Mouse (Mus musculus) ES-E14 (cell line): Measurements from ENCODE around the gene Gdpd5. TPM values are rescaled to one million over a fixed set of nuclear protein-coding genes. Genes with fewer than 3 reads are reported as not detected.

ENCODE experiments used
- DNase-seq: peaks from one replicate; pipeline ENCODE4 v3.0.0-alpha.2; 2013; ENCODE audit warnings: low read depth, low spot score
- H3K27ac ChIP-seq: 2 replicates; pipeline ENCODE4 v1.5.1; 2012; ENCODE audit warnings: low read depth, mild to moderate bottlenecking, low read length, moderate library complexity, mixed read lengths; ENCODE audit not compliant: poor library complexity, insufficient read depth, severe bottlenecking
- H3K36me3 ChIP-seq: 2 replicates; pipeline ENCODE4 v1.6.1; 2012; ENCODE audit warnings: mild to moderate bottlenecking, low read length, moderate library complexity, mixed read lengths; ENCODE audit not compliant: control insufficient read depth, poor library complexity, insufficient read depth, severe bottlenecking
- H3K4me1 ChIP-seq, 2 experiments: fragments of 150-350 bp in 1 of 2; sonication (generic) in 1 of 2; 2 replicates each; pipeline ENCODE4 v1.6.1; 2012; ENCODE audit warnings: low read length in 2 of 2, mild to moderate bottlenecking in 1 of 2, mixed read lengths in 1 of 2; ENCODE audit not compliant: control insufficient read depth in 2 of 2, insufficient read depth in 2 of 2, poor library complexity in 1 of 2
- H3K4me3 ChIP-seq, 2 experiments: fragments of 150-350 bp in 1 of 2; sonication (generic) in 1 of 2; 2 replicates each; pipeline ENCODE4 v1.5.1; 2012; ENCODE audit warnings: low read length in 2 of 2, low read depth in 1 of 2, mild to moderate bottlenecking in 1 of 2, mixed read lengths in 1 of 2; ENCODE audit not compliant: insufficient read depth in 1 of 2, poor library complexity in 1 of 2, severe bottlenecking in 1 of 2
- H3K9ac ChIP-seq: 2 replicates; pipeline ENCODE4 v1.6.1; 2012; ENCODE audit warnings: low read depth, mild to moderate bottlenecking, low read length, mixed read lengths; ENCODE audit not compliant: poor library complexity, insufficient read depth, severe bottlenecking
- H3K9me3 ChIP-seq: fragments of 150-350 bp; sonication (generic); 2 replicates; pipeline ENCODE4 v1.6.1; 2012; ENCODE audit warnings: low read depth, mild to moderate bottlenecking, low read length; ENCODE audit not compliant: control insufficient read depth, insufficient read depth
- CHD2 ChIP-seq: IDR thresholded peaks from 2 replicates; pipeline ENCODE4 v1.6.1; 2014; ENCODE audit warnings: mild to moderate bottlenecking, low read depth, low read length, inconsistent platforms
- HCFC1 ChIP-seq: IDR thresholded peaks from 2 replicates; pipeline ENCODE4 v1.6.1; 2012; ENCODE audit warnings: low read length, inconsistent platforms, borderline replicate concordance; ENCODE audit not compliant: insufficient read depth
- MAFK ChIP-seq: IDR thresholded peaks from 2 replicates; pipeline ENCODE4 v1.6.1; 2014; ENCODE audit warnings: mild to moderate bottlenecking, low read depth, low read length, inconsistent platforms; ENCODE audit not compliant: insufficient read depth
- ZC3H11A ChIP-seq: IDR thresholded peaks from 2 replicates; pipeline ENCODE4 v1.6.1; 2012; ENCODE audit warnings: low read depth, mild to moderate bottlenecking, inconsistent platforms, low read length, borderline replicate concordance
- ZNF384 ChIP-seq: IDR thresholded peaks from 2 replicates; pipeline ENCODE4 v1.6.1; 2012; ENCODE audit warnings: low read depth, low read length, inconsistent platforms
- in situ Hi-C, 2 experiments: fragments of 600-800 bp; cut with MboI; formaldehyde crosslinking; loops; one replicate each; pipeline ENCODE4 v1.15.1; 2025; ENCODE audit warnings: low sequenced_read_pairs in 2 of 2, inconsistent platforms in 1 of 2; ENCODE audit not compliant: unreplicated experiment in 2 of 2
- total RNA-seq: library from RNA; depleted of rRNA; stranded (reverse); fragments of 300-350 nt; gene quantifications from 2 replicates; pipeline ENCODE4 v1.2.3, GENCODE M21; 2012

Gdpd5 gene
- total RNA-seq, 1 experiment: 10.2 TPM

DNA sequence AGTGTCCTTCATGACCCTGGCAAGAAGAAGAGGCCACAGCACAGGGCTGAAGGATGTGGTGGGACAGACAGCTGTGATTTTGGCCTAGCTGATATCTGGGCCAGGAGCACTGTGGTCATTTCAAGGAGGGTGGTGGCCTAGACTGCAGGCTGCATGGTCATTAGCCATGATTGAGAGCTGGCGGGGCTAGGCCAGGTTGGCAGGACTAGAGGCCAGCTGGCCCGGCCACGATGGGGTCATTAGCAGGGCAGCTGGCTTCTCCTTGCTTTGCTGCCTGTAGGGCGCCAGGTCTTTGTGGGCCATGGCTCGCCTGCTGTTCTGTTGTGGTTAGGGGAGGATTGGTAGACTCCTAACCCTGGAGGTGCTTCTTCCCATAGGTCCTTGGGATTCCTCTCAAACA is 4.8 kb downstream of the Gdpd5 start:
- TF ChIP-seq ZC3H11A: no peak
- Histone ChIP-seq H3K9ac (no peak overlapping the region), H3K27ac (no peak overlapping the region), H3K4me3 (no peak overlapping the region), H3K9me3 (no peaks in the 10 kb centered on the region), H3K4me1 (peaks cover 3 to 6% of the 10 kb centered on the region in 2 experiments; a peak in 2 of 4 replicates), H3K36me3 (no peaks in the 10 kb centered on the region)
- in situ Hi-C loops: no loop called here
- DNase-seq: no peak

- Histone ChIP-seq H3K4me3 (no peak overlapping the region), H3K4me1 (peaks cover 3 to 6% of the 10 kb centered on the region in 2 experiments; a peak in 2 of 4 replicates), H3K27ac (no peak overlapping the region), H3K36me3 (no peaks in the 10 kb centered on the region), H3K9me3 (no peaks in the 10 kb centered on the region), H3K9ac (no peak overlapping the region)
- DNase-seq: no peak
- no peak for TF ChIP-seq MAFK
- no peak for TF ChIP-seq CHD2
- TF ChIP-seq ZC3H11A: no peak
- no peak for TF ChIP-seq ZNF384
- no peak for TF ChIP-seq HCFC1
- in situ Hi-C loops: no loop called here
These were observed 5.6 kb downstream of the Gdpd5 start for GRCm38 (mm10) chr7:99386811-99387210.

DNA sequence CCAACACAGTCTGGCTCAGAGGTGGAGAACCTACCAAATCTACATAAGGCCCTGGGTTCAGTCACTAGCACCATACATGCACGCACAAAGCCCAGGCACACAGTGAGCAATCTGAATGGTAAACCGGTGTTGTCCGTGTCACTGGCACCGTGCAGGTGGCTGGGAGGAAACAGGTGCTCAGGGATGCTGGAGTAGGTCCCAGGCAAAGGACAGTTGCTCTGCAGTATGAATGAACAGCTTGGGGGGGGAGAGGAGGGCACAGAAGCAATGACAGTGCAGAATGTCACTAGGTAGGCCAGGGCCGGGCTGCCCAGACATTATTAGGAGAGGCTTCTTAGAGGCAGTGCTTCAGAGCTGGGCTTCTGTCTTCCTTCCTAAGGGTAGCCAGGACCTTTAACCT is 6.1 kb downstream of the Gdpd5 start:
- TF ChIP-seq CHD2 (no peak), ZNF384 (no peak), HCFC1 (no peak), MAFK (no peak), ZC3H11A (no peak)
- in situ Hi-C loops: no loop called here
- Histone ChIP-seq H3K27ac (no peak overlapping the region), H3K9ac (no peak overlapping the region), H3K4me3 (no peak overlapping the region), H3K36me3 (no peaks in the 10 kb centered on the region), H3K4me1 (peaks cover 3 to 6% of the 10 kb centered on the region in 2 experiments; a peak in 2 of 4 replicates), H3K9me3 (no peaks in the 10 kb centered on the region)
- no peak for DNase-seq

DNA sequence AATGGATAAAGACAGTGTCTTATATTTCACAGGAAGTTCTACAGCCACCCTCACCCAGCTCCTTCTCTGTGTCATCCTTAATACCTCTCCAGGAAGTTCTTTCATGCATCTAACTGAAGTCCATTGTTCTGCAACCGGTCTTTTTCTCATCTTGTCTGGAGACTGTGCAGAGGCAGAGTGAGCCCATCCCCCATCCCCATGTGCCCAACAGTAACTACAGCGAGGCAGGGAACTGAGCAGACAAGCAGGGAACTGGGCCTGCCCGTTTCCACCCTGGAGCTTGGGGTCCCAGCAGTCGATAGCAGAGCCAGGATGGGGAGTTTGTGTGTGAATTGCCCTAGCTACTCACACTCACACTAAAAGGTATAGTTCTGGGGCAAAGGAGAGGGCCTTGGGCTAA is 9.3 kb downstream of the Gdpd5 start:
- TF ChIP-seq MAFK (no peak), ZC3H11A (no peak), HCFC1 (no peak), CHD2 (no peak), ZNF384 (no peak)
- Histone ChIP-seq H3K9ac (no peak overlapping the region), H3K27ac (no peak overlapping the region), H3K36me3 (no peaks in the 10 kb centered on the region), H3K4me3 (no peak overlapping the region), H3K9me3 (no peaks in the 10 kb centered on the region), H3K4me1 (peaks cover 3 to 6% of the 10 kb centered on the region in 2 experiments; a peak in 2 of 4 replicates)
- in situ Hi-C loops: no loop called here
- DNase-seq: no peak

DNA sequence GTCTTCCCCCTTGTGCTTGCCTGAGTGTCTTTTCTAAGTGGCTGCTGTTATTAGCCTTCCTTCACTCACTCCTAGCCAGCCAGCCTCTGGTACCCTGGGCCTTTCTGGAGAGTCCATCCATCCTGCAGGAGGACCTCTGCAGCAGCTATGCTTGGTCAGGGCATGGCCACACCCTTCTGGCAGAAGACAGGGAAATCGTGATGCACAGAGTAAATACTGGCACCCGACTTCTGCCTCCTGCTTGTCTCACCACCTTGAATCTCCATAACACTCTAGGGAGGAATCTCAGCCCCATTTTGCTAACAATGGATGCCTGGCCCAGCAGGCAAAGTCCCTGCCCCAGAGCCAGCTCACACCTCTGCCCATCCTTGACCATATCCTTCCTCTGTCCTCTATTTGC is 11.5 kb downstream of the Gdpd5 start:
- Histone ChIP-seq H3K4me1 (peaks cover 3 to 6% of the 10 kb centered on the region in 2 experiments; a peak in 2 of 4 replicates), H3K27ac (no peak overlapping the region)

More for the DNA sequence above, 11.5 kb downstream of the Gdpd5 start:
- in situ Hi-C loops: no loop called here
- H3K4me3 ChIP-seq: no peak overlapping the region
- H3K9ac ChIP-seq: no peak overlapping the region
- H3K9me3 ChIP-seq: no peaks in the 10 kb centered on the region
- H3K36me3 ChIP-seq: no peaks in the 10 kb centered on the region
- DNase-seq: no peak
- TF ChIP-seq CHD2 (no peak), ZNF384 (no peak)
